Mouse (Mus musculus) kidney, postnatal 0 days (tissue): Measurements from ENCODE around the gene Trappc4. TPM values are rescaled to one million over a fixed set of nuclear protein-coding genes. Genes with fewer than 3 reads are reported as not detected.
A peak's percentile ranks its signal among the peaks of the same experiment; 100 is the strongest.

Source experiments
- ATAC-seq: fragments of 200-750 bp; cut with Nextera tagmentation; replicated peaks from 2 replicates; pipeline ENCODE4 v1.8.0; 2017; ENCODE audit warnings: low read depth, moderate number of reproducible peaks, moderate TSS enrichment, moderate library complexity; ENCODE audit not compliant: low FRiP score
- DNase-seq: peaks from one replicate; pipeline ENCODE4 v3.0.0-alpha.2; 2016; ENCODE audit warnings: low spot score
- H3K27ac ChIP-seq: fragments of 300-500 bp; sonication (generic); 2 replicates; pipeline ENCODE4 v1.5.1; 2014; ENCODE audit warnings: mild to moderate bottlenecking
- H3K27me3 ChIP-seq: fragments of 300-500 bp; sonication (generic); 2 replicates; pipeline ENCODE4 v1.6.1; 2014; ENCODE audit warnings: low read length, mixed read lengths; ENCODE audit not compliant: insufficient read depth
- H3K36me3 ChIP-seq: fragments of 300-500 bp; sonication (generic); 2 replicates; pipeline ENCODE4 v1.6.1; 2014; ENCODE audit warnings: low read length, mixed read lengths; ENCODE audit not compliant: insufficient read depth
- H3K4me1 ChIP-seq: fragments of 300-500 bp; sonication (generic); replicated peaks from 2 replicates; pipeline ENCODE4 v1.6.1; 2014; ENCODE audit warnings: antibody characterized with exemption, low read length, mixed read lengths; ENCODE audit not compliant: insufficient read depth
- H3K4me2 ChIP-seq: fragments of 300-500 bp; sonication (generic); 2 replicates; pipeline ENCODE4 v1.6.1; 2014; ENCODE audit warnings: mild to moderate bottlenecking, low read length, moderate library complexity, mixed read lengths
- H3K4me3 ChIP-seq: fragments of 300-500 bp; sonication (generic); replicated peaks from 2 replicates; pipeline ENCODE4 v1.5.1; 2014; ENCODE audit warnings: low read depth, low read length
- H3K9ac ChIP-seq: fragments of 300-500 bp; sonication (generic); 2 replicates; pipeline ENCODE4 v1.6.1; 2014; ENCODE audit warnings: low read depth, low read length
- H3K9me3 ChIP-seq: fragments of 300-500 bp; sonication (generic); replicated peaks from 2 replicates; pipeline ENCODE4 v1.6.1; 2016; ENCODE audit warnings: low read length, inconsistent platforms, mixed read lengths
- CTCF ChIP-seq: IDR thresholded peaks from 2 replicates; pipeline ENCODE4 v1.5.1; 2016; ENCODE audit warnings: antibody characterized with exemption, low read depth, mild to moderate bottlenecking, moderate library complexity
- WGBS: fragments of 180-500 bp; shearing (Covaris S2); extraction: QIAGEN DNeasy Blood & Tissue Kit; methylation state at CpG from one replicate; pipeline ENCODE4 v1.1.7; 2014; 5-methylcytosine and 5-hydroxymethylcytosine counted together
- polyA plus RNA-seq: library from polyadenylated mRNA; unstranded; fragments of >200 nt; fragmentation: Nextera tagmentation; extraction: Ambion mirVana; gene quantifications from 2 replicates; pipeline ENCODE4 v1.2.1, GENCODE M21; 2015

Gene Trappc4
- polyA plus RNA-seq, 1 experiment from 2014 or later, result 135 TPM

DNA sequence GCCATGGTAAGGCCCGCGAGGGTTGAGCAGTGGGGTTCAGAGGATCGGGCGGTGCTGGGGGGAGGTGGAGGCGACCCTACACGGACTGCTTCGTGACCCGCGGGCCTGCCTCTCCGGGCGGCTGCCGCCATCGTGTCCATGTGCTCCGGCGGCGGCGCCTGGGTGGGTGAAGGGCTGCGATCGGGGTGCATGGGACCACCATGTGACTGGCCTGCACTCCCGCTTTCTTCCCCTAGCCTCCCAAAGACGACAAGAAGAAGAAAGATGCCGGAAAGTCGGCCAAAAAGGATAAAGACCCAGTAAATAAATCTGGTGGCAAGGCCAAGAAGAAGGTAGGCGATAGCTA is 325 bp upstream of the Trappc4 start:
- H3K9ac ChIP-seq, result peak overlapping the region; percentile 82
- ATAC-seq, result no peak
- H3K36me3 ChIP-seq, result peaks cover 53% of the 10 kb centered on the region
- no peaks in the 10 kb centered on the region for H3K4me1 ChIP-seq
- H3K4me2 ChIP-seq, result peak overlapping the region; percentile 71
- under 1% methylated on average over 24 of the region's 24 CpGs for WGBS
- peak overlapping the region; percentile 93 for H3K27ac ChIP-seq
- H3K9me3 ChIP-seq, result no peaks in the 10 kb centered on the region
- no peaks in the 10 kb centered on the region for H3K27me3 ChIP-seq
- DNase-seq, result no peak
- H3K4me3 ChIP-seq, result peak overlapping the region; percentile 76
- no peak for TF ChIP-seq CTCF

GRCm38 (mm10) chr9:44405011-44405410 is 2.4 kb downstream of the Trappc4 start:
- DNase-seq, result no peak
- TF ChIP-seq CTCF, result no peak
- no peak overlapping the region for H3K4me2 ChIP-seq
- H3K4me1 ChIP-seq, result no peaks in the 10 kb centered on the region
- no peak overlapping the region for H3K9ac ChIP-seq
- H3K27me3 ChIP-seq, result no peaks in the 10 kb centered on the region
- 53% methylated on average over 3 of the region's 3 CpGs for WGBS
- no peak for ATAC-seq
- no peak overlapping the region for H3K27ac ChIP-seq
- no peaks in the 10 kb centered on the region for H3K9me3 ChIP-seq
- H3K4me3 ChIP-seq, result no peak overlapping the region
- H3K36me3 ChIP-seq, result peaks cover 49% of the 10 kb centered on the region

GRCm38 (mm10) chr9:44401081-44401480 is 6.3 kb downstream of the Trappc4 start:
- peak; percentile 33 for DNase-seq
- Histone ChIP-seq H3K27ac (no peak overlapping the region), H3K27me3 (no peaks in the 10 kb centered on the region), H3K4me3 (no peak overlapping the region), H3K4me1 (peaks cover 11% of the 10 kb centered on the region; the same call in 1 of the 2 replicates), H3K36me3 (peaks cover 48% of the 10 kb centered on the region), H3K9me3 (no peaks in the 10 kb centered on the region), H3K9ac (no peak overlapping the region), H3K4me2 (no peak overlapping the region)
- TF ChIP-seq CTCF, result no peak
- ATAC-seq, result peak; percentile 6; the same call in 1 of the 2 replicates
- WGBS, result 69% methylated on average over 4 of the region's 4 CpGs

- Histone ChIP-seq H3K27ac (0 out of 2 replicates have a peak overlapping the region, but pooled peaks have one; percentile 91), H3K4me2 (peak overlapping the region; percentile 99; the same call in 1 of the 2 replicates), H3K9me3 (no peaks in the 10 kb centered on the region), H3K9ac (peak overlapping the region; percentile 44; the same call in 1 of the 2 replicates), H3K4me3 (no peak overlapping the region; the same call in 1 of the 2 replicates), H3K36me3 (peaks cover 44% of the 10 kb centered on the region), H3K27me3 (no peaks in the 10 kb centered on the region), H3K4me1 (peaks cover 11% of the 10 kb centered on the region; the same call in 1 of the 2 replicates)
- no peak for DNase-seq
- no peak for TF ChIP-seq CTCF
- WGBS, result 89% methylated on average over 6 of the region's 6 CpGs
- no peak for ATAC-seq
These were observed 7.6 kb downstream of the Trappc4 start for GRCm38 (mm10) chr9:44399795-44400114.

DNA sequence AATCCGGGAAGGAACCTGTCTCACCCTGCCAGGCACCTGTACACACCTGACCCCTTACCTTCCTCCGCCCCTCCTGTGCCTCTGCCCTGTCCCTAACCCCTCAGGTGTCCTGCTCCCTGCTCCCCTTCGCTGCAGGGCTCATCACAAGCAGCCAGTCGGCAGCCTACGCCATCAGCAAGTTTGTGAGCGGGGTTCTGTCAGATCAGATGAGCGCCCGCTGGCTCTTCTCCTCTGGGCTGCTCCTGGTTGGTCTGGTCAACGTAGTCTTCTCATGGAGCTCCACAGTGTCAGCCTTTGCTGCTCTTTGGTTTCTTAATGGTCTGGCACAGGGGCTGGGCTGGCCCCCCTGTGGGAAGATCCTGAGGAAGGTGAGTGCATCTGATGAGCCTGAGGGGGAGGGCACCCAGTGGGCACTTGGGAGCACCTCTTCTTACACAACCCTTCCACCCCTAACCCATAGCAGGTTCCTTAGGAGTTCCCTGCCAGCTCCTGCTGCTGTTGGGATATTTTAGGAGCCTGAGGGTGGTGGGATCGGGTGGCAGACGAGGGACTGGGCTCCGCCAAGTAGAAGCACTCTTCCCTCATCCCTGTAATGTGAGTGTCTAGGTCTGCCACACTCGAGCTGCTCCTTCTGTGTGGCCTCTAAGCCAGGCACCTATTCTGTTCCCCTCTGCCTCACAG is 8.1 kb downstream of the Trappc4 start:
- Histone ChIP-seq H3K4me1 (peaks cover 11% of the 10 kb centered on the region; the same call in 1 of the 2 replicates), H3K9ac (peak overlapping the region; percentile 44; the same call in 1 of the 2 replicates), H3K4me2 (peak overlapping the region; percentile 99), H3K36me3 (peaks cover 44% of the 10 kb centered on the region), H3K27ac (peak overlapping the region; percentile 91; the same call in 1 of the 2 replicates), H3K4me3 (peak overlapping the region; percentile 69), H3K9me3 (no peaks in the 10 kb centered on the region), H3K27me3 (no peaks in the 10 kb centered on the region)
- WGBS, result 62% methylated on average over 13 of the region's 13 CpGs
- no peak for DNase-seq
- TF ChIP-seq CTCF, result no peak
- no peak for ATAC-seq

GRCm38 (mm10) chr9:44398551-44398950 is 8.8 kb downstream of the Trappc4 start:
- peak overlapping the region; percentile 99 for H3K4me2 ChIP-seq
- peaks cover 11% of the 10 kb centered on the region; the same call in 1 of the 2 replicates for H3K4me1 ChIP-seq
- WGBS, result 67% methylated on average over 9 of the region's 9 CpGs
- no peak for DNase-seq
- no peaks in the 10 kb centered on the region for H3K9me3 ChIP-seq
- H3K9ac ChIP-seq, result peak overlapping the region; percentile 44
- ATAC-seq, result no peak
- H3K4me3 ChIP-seq, result peak overlapping the region; percentile 69; the same call in 1 of the 2 replicates
- peak overlapping the region; percentile 91 for H3K27ac ChIP-seq
- H3K36me3 ChIP-seq, result peaks cover 37% of the 10 kb centered on the region
- H3K27me3 ChIP-seq, result no peaks in the 10 kb centered on the region
- no peak for TF ChIP-seq CTCF
